Mouse (Mus musculus) frontal cortex, postnatal 36 days (tissue): ENCODE results near the gene Chrm4.

ENCODE experiments used
- DNase-seq, 2 experiments: peaks; one replicate each; pipeline ENCODE4 v3.0.0; 2022; ENCODE audit warnings: low spot score in 2 of 2

Gene Chrm4

GRCm38 (mm10) chr2:91963443-91963932, 36.4 kb downstream of the Chrm4 start:
- peak; percentile 94 to 95 for DNase-seq

DNA sequence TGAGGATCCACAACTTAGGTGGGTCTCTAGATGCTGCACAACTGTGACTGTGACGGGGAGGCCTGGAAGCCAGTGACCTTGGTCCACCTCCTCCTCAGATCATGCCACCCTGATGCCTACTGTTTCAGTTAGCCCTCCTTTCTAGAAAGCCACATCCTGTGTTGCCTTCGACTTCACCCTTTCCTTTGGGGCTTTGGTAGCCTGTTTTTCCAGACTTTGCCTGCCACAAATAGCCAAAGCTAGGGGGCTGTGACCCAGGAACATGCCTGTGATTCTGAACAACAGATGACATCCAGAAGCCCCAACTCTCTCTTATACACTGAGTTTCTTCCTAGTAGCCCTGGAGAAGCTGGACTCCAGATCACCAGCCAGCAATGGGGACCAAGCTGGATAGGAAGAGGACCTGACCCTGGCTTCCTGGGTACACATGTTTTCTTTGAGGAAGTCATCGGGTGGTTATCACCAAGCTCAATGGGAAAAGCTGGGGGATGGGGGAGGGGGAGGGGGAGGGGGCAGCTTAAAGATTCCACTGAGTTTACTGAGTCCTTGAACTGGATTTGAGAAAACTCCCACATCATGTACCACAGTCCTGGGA, 37.7 kb downstream of the Chrm4 start:
- no peak for DNase-seq

DNA sequence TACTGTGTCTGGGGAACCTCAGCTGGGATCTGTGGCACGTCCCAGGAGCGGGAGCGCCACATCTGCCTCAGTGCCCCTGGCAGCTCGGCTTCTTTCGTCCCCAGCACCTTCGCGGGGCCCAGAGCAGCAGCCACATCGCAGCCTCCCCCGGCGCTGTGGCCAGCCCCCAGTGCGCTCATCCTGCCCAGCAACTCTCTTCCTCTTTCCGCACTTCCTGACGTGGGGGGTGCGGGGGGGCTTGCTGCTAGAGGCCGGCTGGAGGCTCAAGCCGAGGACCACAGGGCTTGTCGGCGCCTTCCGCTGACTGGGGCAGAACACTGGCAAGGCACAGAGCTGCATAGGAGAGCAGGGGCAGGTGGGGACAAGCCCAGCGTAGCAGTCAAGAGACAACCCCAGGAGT, 38.4 kb downstream of the Chrm4 start:
- no peak for DNase-seq

DNA sequence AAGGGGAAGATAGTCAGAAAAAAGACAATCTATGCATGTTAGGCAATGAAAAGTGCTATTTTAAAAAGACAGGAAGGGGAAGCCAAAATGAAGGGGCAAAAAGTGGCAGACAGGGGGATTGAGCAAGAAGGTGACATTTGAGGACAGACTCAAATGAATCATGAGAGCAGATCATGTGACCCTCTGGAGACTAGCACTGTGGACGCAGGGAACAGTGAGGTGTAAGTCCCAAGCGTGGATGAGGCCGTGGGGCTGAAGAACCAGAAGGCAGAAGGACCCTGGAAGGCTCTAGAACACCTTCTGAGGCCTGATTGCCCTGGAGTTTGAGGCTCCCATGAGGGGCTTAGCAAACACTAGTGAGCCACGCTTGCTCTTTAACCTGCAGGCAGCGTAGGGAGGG, 39.3 kb downstream of the Chrm4 start:
- no peak for DNase-seq

DNA sequence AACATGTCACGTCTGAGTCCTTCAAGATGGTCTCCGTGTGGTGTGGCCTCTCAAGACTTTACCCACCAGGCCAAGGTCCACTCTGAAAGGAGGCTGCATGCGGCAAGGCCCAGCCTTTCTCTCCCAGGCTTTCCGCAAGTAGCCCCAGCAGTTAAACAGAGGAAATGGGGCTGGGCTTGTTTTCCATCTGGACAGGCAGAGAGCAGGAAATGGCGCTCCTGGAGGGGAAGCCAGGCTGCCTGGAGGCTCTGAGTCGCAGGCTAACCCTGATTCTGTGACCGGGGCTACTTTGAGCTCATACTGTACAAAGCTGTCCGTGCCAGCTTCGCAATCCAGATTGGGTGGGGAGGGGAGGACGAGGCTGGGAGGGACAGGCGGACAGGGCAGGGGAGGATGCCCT, 40.9 kb downstream of the Chrm4 start:
- no peak for DNase-seq

GRCm38 (mm10) chr2:91971231-91972097, 44.4 kb downstream of the Chrm4 start:
- peak; percentile 74 to 75 for DNase-seq

DNA sequence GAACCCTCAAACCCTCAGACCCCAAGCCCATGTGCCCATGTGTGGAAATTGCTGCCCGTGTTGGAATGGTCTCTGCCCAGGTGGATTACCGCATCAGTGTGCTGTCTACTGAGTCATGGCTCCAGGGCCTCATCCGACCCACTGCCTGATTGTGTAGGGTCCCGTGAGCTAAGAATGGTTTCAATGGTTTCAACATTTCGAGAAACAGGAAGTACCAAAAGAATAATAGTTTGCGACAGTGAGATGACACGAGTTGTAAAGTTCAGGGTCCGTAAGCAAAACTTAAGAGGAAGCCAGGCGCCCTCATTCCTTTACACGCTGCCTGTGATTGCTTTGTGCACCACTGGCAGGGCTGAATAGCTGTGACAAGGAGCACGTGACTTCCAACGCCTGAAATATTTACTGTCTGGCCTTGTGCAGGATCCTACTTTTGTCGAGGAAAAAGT, 45.1 kb downstream of the Chrm4 start:
- no peak for DNase-seq

- DNase-seq = no peak
Measured at GRCm38 (mm10) chr2:91973416-91974135, 46.5 kb downstream of the Chrm4 start.

DNA sequence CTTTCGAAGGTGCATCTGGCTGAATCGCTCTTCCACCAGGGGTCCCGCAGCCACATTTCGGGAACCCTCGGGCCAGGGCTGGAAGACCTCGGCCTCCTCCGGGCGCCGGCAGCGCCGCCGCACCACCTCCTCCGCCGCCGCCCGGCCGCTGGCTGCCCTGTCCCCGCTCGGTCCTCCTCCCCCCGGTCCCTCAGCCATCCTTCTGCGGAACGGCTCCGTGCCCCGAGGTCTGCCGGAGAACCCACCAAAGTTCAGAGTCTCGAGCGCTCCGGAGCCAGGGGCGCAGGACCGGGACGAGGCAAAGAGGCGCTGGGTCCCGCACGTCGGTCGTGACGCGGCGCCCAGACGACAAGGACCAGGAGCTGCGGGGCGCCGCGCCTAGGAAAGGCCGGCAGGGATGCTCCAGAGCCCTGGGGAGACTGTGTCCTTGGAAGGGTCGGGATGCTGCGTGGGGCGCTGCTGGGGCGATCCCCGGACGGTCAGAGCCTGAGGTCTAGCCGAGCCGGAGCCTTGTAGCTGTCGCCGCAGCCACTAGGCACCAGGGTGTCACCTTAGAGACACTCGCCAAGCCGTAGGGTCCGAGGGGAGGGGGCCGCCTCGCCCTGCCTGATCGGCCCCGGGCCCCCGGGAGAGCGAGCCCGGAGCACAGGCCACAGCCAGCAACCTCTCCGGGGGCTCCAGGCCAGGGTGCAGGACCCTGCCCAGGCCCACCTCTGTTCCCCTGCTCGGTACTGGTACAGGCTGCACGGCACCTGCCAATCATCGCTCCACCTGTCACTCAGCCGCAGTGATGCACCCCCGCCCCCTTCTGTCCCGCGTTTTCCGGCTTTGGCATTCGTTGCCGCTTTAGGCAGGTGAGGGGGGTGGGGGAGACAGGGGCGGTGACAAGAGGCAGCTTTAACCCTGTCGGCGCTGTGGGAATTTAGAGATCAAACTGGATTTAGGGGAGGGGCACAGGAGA, 48.8 kb downstream of the Chrm4 start, which contains the start of gene Dgkz:
Dgkz (minus strand) TSS at position 284 of the 961 bp plus-strand sequence.
- DNase-seq = no peak

GRCm38 (mm10) chr2:91977960-91978359, 50.9 kb downstream of the Chrm4 start:
- DNase-seq = no peak
